Mouse (Mus musculus) liver, embryonic 14.5 days (tissue): Measurements from ENCODE around the gene Parp3.

Experiments
- CTCF ChIP-seq: IDR thresholded peaks from 2 replicates; pipeline ENCODE4 v1.5.1; 2016; ENCODE audit warnings: antibody characterized with exemption, low read depth, control low read depth
- EP300 ChIP-seq: IDR thresholded peaks from 2 replicates; pipeline ENCODE4 v1.6.1; 2016; ENCODE audit warnings: antibody characterized with exemption, low read depth

DNA sequence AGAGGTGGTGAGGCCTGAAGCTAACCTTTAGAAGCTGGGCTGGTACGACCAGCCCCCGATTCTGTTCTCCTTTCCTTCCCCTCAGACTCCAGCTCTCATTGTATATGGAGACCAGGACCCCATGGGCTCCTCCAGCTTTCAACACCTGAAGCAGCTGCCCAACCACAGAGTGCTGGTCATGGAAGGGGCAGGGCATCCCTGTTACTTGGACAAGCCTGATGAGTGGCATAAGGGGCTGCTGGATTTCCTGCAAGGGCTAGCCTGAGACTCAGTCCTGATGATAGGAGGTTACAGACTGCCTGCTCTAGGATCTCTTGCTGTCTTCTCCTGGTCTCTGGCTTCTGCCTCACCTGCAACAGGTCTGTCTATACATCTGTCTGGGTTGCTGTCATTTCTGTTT lies 24.9 kb downstream of the Parp3 start:
- TF ChIP-seq CTCF (no peak), EP300 (no peak)
